Mouse (Mus musculus) layer of hippocampus, adult 2 months (tissue): ENCODE measurements around the gene Tmprss7. TPM values are rescaled to one million over a fixed set of nuclear protein-coding genes. Genes with fewer than 3 reads are reported as not detected.

Experiments
- DNase-seq, 2 experiments: peaks; one replicate each; pipeline ENCODE4 v3.0.0; 2022; ENCODE audit warnings: low spot score in 2 of 2
- H3K27ac ChIP-seq: fragments of 200-600 bp; 2 replicates; pipeline ENCODE4 v1.8.1; 2022
- H3K4me3 ChIP-seq: fragments of 200-600 bp; 2 replicates; pipeline ENCODE4 v1.8.1; 2022; ENCODE audit warnings: mild to moderate bottlenecking
- CTCF ChIP-seq: fragments of 200-600 bp; conservative IDR thresholded peaks from 2 replicates; pipeline ENCODE4 v1.8.1; 2022; ENCODE audit warnings: antibody characterized with exemption, mild to moderate bottlenecking, moderate library complexity
- long read RNA-seq, 2 experiments: library from polyadenylated mRNA; stranded (forward); transcript quantifications; one replicate each; pipeline ENCODE4 v2.0.0; 2021; ENCODE audit warnings: borderline mapping rate in 2 of 2
- total RNA-seq, 2 experiments: library from RNA; stranded (reverse); gene quantifications; 2 replicates each; pipeline ENCODE4 v1.2.3; 2021

Gene Tmprss7
- 1 to 10 TPM in 1 of 2 experiments, under 1 TPM in 1; 0.44 to 1.0 TPM for total RNA-seq
- long read RNA-seq, experiment 1 = 0 reads
- long read RNA-seq, experiment 2 = 0 reads

GRCm38 (mm10) chr16:45693558-45693957 is at the start of gene Tmprss7:
Tmprss7 (minus strand) TSS chr16:45693658.
- no peak for TF ChIP-seq CTCF
- DNase-seq = no peak
- Histone ChIP-seq H3K4me3 (no peak within 1 kb of the TSS), H3K27ac (peak within 1 kb of the TSS; percentile 56)

- peak within 1 kb of the TSS; percentile 84 for H3K4me3 ChIP-seq
- peak; percentile 95 to 98 for DNase-seq
- no peak for TF ChIP-seq CTCF
- H3K27ac ChIP-seq = peak within 1 kb of the TSS; percentile 97
These were observed 49.4 kb upstream of the Tmprss7 start, which contains the start of gene Abhd10 for GRCm38 (mm10) chr16:45742615-45743476. Abhd10 (minus strand) TSS chr16:45742955.

- Histone ChIP-seq H3K4me3 (no peak overlapping the region), H3K27ac (no peak overlapping the region)
- DNase-seq = no peak
- TF ChIP-seq CTCF = no peak
These were observed 44.4 kb upstream of the Tmprss7 start for GRCm38 (mm10) chr16:45737880-45738279.

GRCm38 (mm10) chr16:45736724-45737123 is 43.3 kb upstream of the Tmprss7 start:
- DNase-seq = no peak
- Histone ChIP-seq H3K4me3 (no peak overlapping the region), H3K27ac (no peak overlapping the region)
- no peak for TF ChIP-seq CTCF

GRCm38 (mm10) chr16:45729163-45729562 is 35.7 kb upstream of the Tmprss7 start:
- no peak for DNase-seq
- Histone ChIP-seq H3K27ac (peak overlapping the region; percentile 67), H3K4me3 (no peak overlapping the region)
- no peak for TF ChIP-seq CTCF

- no peak for TF ChIP-seq CTCF
- peak in 1 of 2 experiments; percentile 49 for DNase-seq
These were observed 31.3 kb upstream of the Tmprss7 start for GRCm38 (mm10) chr16:45724742-45725102.

GRCm38 (mm10) chr16:45724061-45724741 is 30.7 kb upstream of the Tmprss7 start, which contains the start of gene Tagln3:
Tagln3 (minus strand) TSS chr16:45724608.
- peak; percentile 68 to 70 for DNase-seq
- no peak for TF ChIP-seq CTCF
- Histone ChIP-seq H3K4me3 (peak within 1 kb of the TSS; percentile 67), H3K27ac (peak within 1 kb of the TSS; percentile 97)

More at GRCm38 (mm10) chr16:45724742-45725102, 31.3 kb upstream of the Tmprss7 start:
- H3K27ac ChIP-seq = peak overlapping the region; percentile 97
- peak overlapping the region; percentile 67 for H3K4me3 ChIP-seq

- peak in 1 of 2 experiments; percentile 22 for DNase-seq
- Histone ChIP-seq H3K27ac (peak overlapping the region; percentile 97), H3K4me3 (peak overlapping the region; percentile 67)
- no peak for TF ChIP-seq CTCF
These were observed 29.9 kb upstream of the Tmprss7 start for GRCm38 (mm10) chr16:45723172-45723901.

GRCm38 (mm10) chr16:45722460-45722951 is 29.0 kb upstream of the Tmprss7 start:
- Histone ChIP-seq H3K4me3 (peak overlapping the region; percentile 67), H3K27ac (peak overlapping the region; percentile 97)
- TF ChIP-seq CTCF = no peak
- DNase-seq = peak; percentile 46 to 75

- no peak for DNase-seq
- no peak for TF ChIP-seq CTCF
- Histone ChIP-seq H3K4me3 (no peak overlapping the region; the same call in 1 of the 2 replicates), H3K27ac (peak overlapping the region; percentile 97; the same call in 1 of the 2 replicates)
These were observed 26.7 kb upstream of the Tmprss7 start for GRCm38 (mm10) chr16:45720022-45720630.

- TF ChIP-seq CTCF = no peak
- no peak for DNase-seq
- no peak overlapping the region for H3K4me3 ChIP-seq
- H3K27ac ChIP-seq = no peak overlapping the region
These were observed 24.8 kb upstream of the Tmprss7 start for GRCm38 (mm10) chr16:45718296-45718695.
